ENCODE assay signal across 8 mouse cellular contexts in the genomic region with DNA sequence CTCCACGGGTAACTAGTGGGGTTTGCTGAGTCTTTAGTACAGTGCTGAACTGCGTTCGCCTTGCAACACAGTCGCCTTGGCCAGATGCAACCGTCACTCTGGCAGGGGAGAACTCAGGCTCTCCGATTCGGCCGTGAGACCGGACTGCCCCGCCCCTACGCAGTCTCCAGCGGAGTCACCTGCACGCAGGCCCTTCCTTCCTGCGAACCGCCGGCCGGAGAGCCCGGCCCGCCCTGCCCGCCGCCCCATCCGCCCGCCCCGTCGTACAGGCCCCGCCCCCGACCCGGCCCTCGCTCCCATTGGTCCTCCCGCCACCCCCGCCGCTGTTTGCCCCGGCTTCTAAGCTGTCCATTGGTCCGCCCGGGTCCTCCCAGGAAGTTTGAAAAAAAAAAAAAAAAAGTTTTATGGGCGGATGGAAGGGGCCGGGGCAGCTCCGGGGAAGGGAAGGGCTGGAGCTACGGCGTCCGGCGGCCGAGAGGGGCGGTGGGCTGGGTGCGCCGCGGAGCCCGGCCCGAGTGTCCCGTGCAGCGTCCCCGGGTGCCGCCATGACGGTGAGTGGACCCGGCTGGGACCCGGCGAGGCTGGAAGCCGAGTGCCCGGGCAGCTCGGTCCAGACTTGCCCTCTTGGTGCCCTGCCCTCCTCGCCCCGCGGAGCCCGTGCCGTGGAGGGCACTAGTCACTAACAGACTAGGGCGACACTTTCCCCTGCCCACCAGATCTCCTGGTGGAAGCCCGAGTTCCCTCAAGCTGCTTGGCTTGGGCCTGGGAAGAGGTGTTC. TPM values are rescaled to one million over a fixed set of nuclear protein-coding genes. Genes with fewer than 3 reads are reported as not detected.
DNase-seq lines count a peak whose midpoint lies in the region; ATAC-seq and TF ChIP-seq lines count a peak whose summit lies in the region.

No protein-coding gene starts in this region.

- peaks cover 9% of the 10 kb centered on the region; the same call in 1 of the 2 replicates for H3K4me1 ChIP-seq in intestine, postnatal 0 days (replicated peaks; ENCODE audit: control insufficient read depth, insufficient read depth, low read length)
- peaks cover 37% of the 10 kb centered on the region for H3K4me1 ChIP-seq in limb, embryonic 14.5 days (ENCODE audit: control insufficient read depth, insufficient read depth, low read length)
- H3K4me1 ChIP-seq in midbrain, embryonic 15.5 days, result peaks cover 32% of the 10 kb centered on the region

- peak; percentile 30; the same call in 1 of the 2 replicates for TF ChIP-seq POLR2A in limb, embryonic 14.5 days (IDR thresholded peaks at IDR 0.05; ENCODE audit: borderline replicate concordance, extremely low read depth, insufficient read depth, insufficient read length)

- TF ChIP-seq CTCF in intestine, postnatal 0 days (IDR thresholded peaks at IDR 0.05; ENCODE audit: low read depth), result no peak

- H3K9me3 ChIP-seq in intestine, postnatal 0 days (ENCODE audit: control insufficient read depth), result no peaks in the 10 kb centered on the region
- H3K9me3 ChIP-seq in limb, embryonic 14.5 days (ENCODE audit: control insufficient read depth, low read length), result no peaks in the 10 kb centered on the region
- no peaks in the 10 kb centered on the region for H3K9me3 ChIP-seq in midbrain, embryonic 15.5 days

- H3K9ac ChIP-seq in intestine, postnatal 0 days (ENCODE audit: low read depth, low read length), result peak overlapping the region; percentile 93
- peak overlapping the region; percentile 75 for H3K9ac ChIP-seq in limb, embryonic 14.5 days (ENCODE audit: low read depth, low read length, severe bottlenecking)
- peak overlapping the region; percentile 45 for H3K9ac ChIP-seq in midbrain, embryonic 15.5 days

- ATAC-seq in granulocyte monocyte progenitor cell, adult 5-6 weeks (replicated peaks; ENCODE audit: poor library complexity, severe bottlenecking), result peak; percentile 69
- ATAC-seq in intestine, postnatal 0 days, result peak; percentile 88
- ATAC-seq in limb, embryonic 14.5 days (ENCODE audit: low FRiP score, low read depth), result peak; percentile 90
- peak; percentile 79 for ATAC-seq in midbrain, embryonic 15.5 days (replicated peaks)

- H3K27ac ChIP-seq in intestine, postnatal 0 days (ENCODE audit: low read depth, low read length), result peak overlapping the region; percentile 97
- H3K27ac ChIP-seq in limb, embryonic 14.5 days (replicated peaks; ENCODE audit: low read depth, low read length), result peak overlapping the region; percentile 92
- peak overlapping the region; percentile 45; the same call in 1 of the 2 replicates for H3K27ac ChIP-seq in midbrain, embryonic 15.5 days

- DNase-seq in 3134 (ENCODE audit: extremely low read depth, insufficient read length, low spot score), result peak; percentile 95
- DNase-seq in adrenal gland, adult 8-10 months, result peak; percentile 93
- peak; percentile 96 for DNase-seq in embryo, embryonic 11 days
- DNase-seq in limb, embryonic 14.5 days (ENCODE audit: low spot score), result peak; percentile 95
- DNase-seq in spleen, adult 12 weeks (ENCODE audit: low spot score), result peak; percentile 75

- peaks cover 8% of the 10 kb centered on the region; the same call in 1 of the 2 replicates for H3K36me3 ChIP-seq in intestine, postnatal 0 days (ENCODE audit: control insufficient read depth, insufficient read depth)
- peaks cover 3% of the 10 kb centered on the region; the same call in 1 of the 2 replicates for H3K36me3 ChIP-seq in limb, embryonic 14.5 days (ENCODE audit: control insufficient read depth, insufficient read depth, low read length)
- no peaks in the 10 kb centered on the region for H3K36me3 ChIP-seq in midbrain, embryonic 15.5 days (replicated peaks)

- H3K4me2 ChIP-seq in intestine, postnatal 0 days (replicated peaks; ENCODE audit: low read depth), result peak overlapping the region; percentile 88
- H3K4me2 ChIP-seq in limb, embryonic 14.5 days (replicated peaks; ENCODE audit: low read depth, low read length, severe bottlenecking), result peak overlapping the region; percentile 88
- peak overlapping the region; percentile 74 for H3K4me2 ChIP-seq in midbrain, embryonic 15.5 days

- H3K4me3 ChIP-seq in intestine, postnatal 0 days (ENCODE audit: low read depth, low read length), result peak overlapping the region; percentile 96
- H3K4me3 ChIP-seq in limb, embryonic 14.5 days (replicated peaks; ENCODE audit: low read length), result peak overlapping the region; percentile 92
- peak overlapping the region; percentile 47 for H3K4me3 ChIP-seq in midbrain, embryonic 15.5 days

- H3K27me3 ChIP-seq in intestine, postnatal 0 days (replicated peaks; ENCODE audit: control insufficient read depth, insufficient read depth, low read length), result no peaks in the 10 kb centered on the region
- H3K27me3 ChIP-seq in limb, embryonic 14.5 days (ENCODE audit: control insufficient read depth, insufficient read depth, low read length), result no peaks in the 10 kb centered on the region
- H3K27me3 ChIP-seq in midbrain, embryonic 15.5 days (replicated peaks), result no peaks in the 10 kb centered on the region

- under 1% methylated on average over 52 of the region's 67 CpGs for WGBS in intestine, postnatal 0 days
- 1% methylated on average over 58 of the region's 67 CpGs for WGBS in limb, embryonic 14.5 days
- under 1% methylated on average over 52 of the region's 67 CpGs for WGBS in midbrain, embryonic 15.5 days

RNA-seq across cellular contexts. Expression of a gene that starts 35.3 kb away (rescaled TPM):
- total RNA-seq in adrenal gland, adult 8-10 months (2022), result 100 to 1,000 TPM; 121 to 175 (median 150) TPM
- 44.7 and 55.4 TPM in 2 replicates for total RNA-seq in granulocyte monocyte progenitor cell, adult 5-6 weeks (2014; fragmentation: Nextera tagmentation)
- total RNA-seq in granulocyte monocyte progenitor cell, adult 5-6 weeks (2017), result 20.6 and 32.3 TPM in 2 replicates
- 35.2 and 39.4 TPM in 2 replicates for polyA plus RNA-seq in intestine, postnatal 0 days (2015; fragmentation: Nextera tagmentation; extraction: Ambion mirVana)
- polyA plus RNA-seq in limb, embryonic 14.5 days (2012; rRNA removed), result 64.4 and 72.3 TPM in 2 replicates
- 44.7 and 46.8 TPM in 2 replicates for polyA plus RNA-seq in limb, embryonic 14.5 days (2014; fragmentation: Nextera tagmentation; extraction: Ambion mirVana)
- 51.7 and 55.5 TPM in 2 replicates for polyA plus RNA-seq in midbrain, embryonic 15.5 days (2015; fragmentation: Nextera tagmentation; extraction: Ambion mirVana)

RNA-seq across cellular contexts. Expression of a gene that starts 45.4 kb away (rescaled TPM):
- 100 to 1,000 TPM; 122 to 250 (median 176) TPM for total RNA-seq in adrenal gland, adult 8-10 months (2022)
- total RNA-seq in granulocyte monocyte progenitor cell, adult 5-6 weeks (2014; fragmentation: Nextera tagmentation), result 10.6 and 17.0 TPM in 2 replicates
- total RNA-seq in granulocyte monocyte progenitor cell, adult 5-6 weeks (2017), result 19.6 and 24.4 TPM in 2 replicates
- 298 and 319 TPM in 2 replicates for polyA plus RNA-seq in intestine, postnatal 0 days (2015; fragmentation: Nextera tagmentation; extraction: Ambion mirVana)
- polyA plus RNA-seq in limb, embryonic 14.5 days (2012; rRNA removed), result 390 and 433 TPM in 2 replicates
- 250 and 278 TPM in 2 replicates for polyA plus RNA-seq in limb, embryonic 14.5 days (2014; fragmentation: Nextera tagmentation; extraction: Ambion mirVana)
- 183 and 198 TPM in 2 replicates for polyA plus RNA-seq in midbrain, embryonic 15.5 days (2015; fragmentation: Nextera tagmentation; extraction: Ambion mirVana)

RNA-seq across cellular contexts. Expression of a gene that starts 48.1 kb away (rescaled TPM):
- total RNA-seq in adrenal gland, adult 8-10 months (2022), result 10 to 100 TPM; 51.2 to 58.9 (median 52.1) TPM
- 34.4 and 60.8 TPM in 2 replicates for total RNA-seq in granulocyte monocyte progenitor cell, adult 5-6 weeks (2014; fragmentation: Nextera tagmentation)
- total RNA-seq in granulocyte monocyte progenitor cell, adult 5-6 weeks (2017), result 20.1 and 30.7 TPM in 2 replicates
- 24.8 and 26.0 TPM in 2 replicates for polyA plus RNA-seq in intestine, postnatal 0 days (2015; fragmentation: Nextera tagmentation; extraction: Ambion mirVana)
- polyA plus RNA-seq in limb, embryonic 14.5 days (2012; rRNA removed), result 38.8 and 41.0 TPM in 2 replicates
- polyA plus RNA-seq in limb, embryonic 14.5 days (2014; fragmentation: Nextera tagmentation; extraction: Ambion mirVana), result 50.6 and 53.1 TPM in 2 replicates
- 62.5 and 65.8 TPM in 2 replicates for polyA plus RNA-seq in midbrain, embryonic 15.5 days (2015; fragmentation: Nextera tagmentation; extraction: Ambion mirVana)

RNA-seq across cellular contexts. Expression of a gene that starts 56.3 kb away (rescaled TPM):
- 100 to 1,000 TPM; 294 to 595 (median 433) TPM for total RNA-seq in adrenal gland, adult 8-10 months (2022)
- 677 and 745 TPM in 2 replicates for total RNA-seq in granulocyte monocyte progenitor cell, adult 5-6 weeks (2014; fragmentation: Nextera tagmentation)
- total RNA-seq in granulocyte monocyte progenitor cell, adult 5-6 weeks (2017), result 746 and 991 TPM in 2 replicates
- 725 and 759 TPM in 2 replicates for polyA plus RNA-seq in intestine, postnatal 0 days (2015; fragmentation: Nextera tagmentation; extraction: Ambion mirVana)
- polyA plus RNA-seq in limb, embryonic 14.5 days (2012; rRNA removed), result 2,106 and 2,309 TPM in 2 replicates
- polyA plus RNA-seq in limb, embryonic 14.5 days (2014; fragmentation: Nextera tagmentation; extraction: Ambion mirVana), result 2,467 and 2,738 TPM in 2 replicates
- polyA plus RNA-seq in midbrain, embryonic 15.5 days (2015; fragmentation: Nextera tagmentation; extraction: Ambion mirVana), result 80.4 and 93.5 TPM in 2 replicates

RNA-seq across cellular contexts. Expression of a gene that starts 58.8 kb away (rescaled TPM):
- total RNA-seq in adrenal gland, adult 8-10 months (2022), result under 1 TPM in 3 of 4 experiments, not detected in 1; 0.28 to 0.31 (median 0.30) TPM
- 0.73 TPM in 1 of 2 replicates, not detected in the other for total RNA-seq in granulocyte monocyte progenitor cell, adult 5-6 weeks (2014; fragmentation: Nextera tagmentation)
- total RNA-seq in granulocyte monocyte progenitor cell, adult 5-6 weeks (2017), result 0.65 and 2.1 TPM in 2 replicates
- polyA plus RNA-seq in intestine, postnatal 0 days (2015; fragmentation: Nextera tagmentation; extraction: Ambion mirVana), result 2.2 and 2.6 TPM in 2 replicates
- polyA plus RNA-seq in limb, embryonic 14.5 days (2012; rRNA removed), result 0.39 and 0.49 TPM in 2 replicates
- polyA plus RNA-seq in limb, embryonic 14.5 days (2014; fragmentation: Nextera tagmentation; extraction: Ambion mirVana), result not detected in 2 replicates
- polyA plus RNA-seq in midbrain, embryonic 15.5 days (2015; fragmentation: Nextera tagmentation; extraction: Ambion mirVana), result not detected in 2 replicates

Comparison
In these comparisons a context has a peak if more than half of its experiments do, and no peak if none do; other contexts are left out.
1. Peak in every context shown above with its lines: DNase-seq, ATAC-seq, H3K4me3 ChIP-seq and H3K27ac ChIP-seq.
2. H3K27ac ChIP-seq: peak in every context shown above with its lines; median percentile 97 in intestine, postnatal 0 days; 92 in limb, embryonic 14.5 days; 45 in midbrain, embryonic 15.5 days.